Mouse (Mus musculus) left cerebral cortex, postnatal 14 days (tissue): ENCODE results near the gene Zfp82. TPM values are rescaled to one million over a fixed set of nuclear protein-coding genes. Genes with fewer than 3 reads are reported as not detected.

ENCODE experiments used
- microRNA-seq, 2 experiments: library from miRNA; unstranded; fragments of <30 nt; microRNA quantifications; one replicate each; pipeline ENCODE4 v1.2.0; 2022
- total RNA-seq, 2 experiments: library from RNA; stranded (reverse); gene quantifications; 2 replicates each; pipeline ENCODE4 v1.2.3; 2021

Gene Zfp82
- total RNA-seq, 2 experiments from 2014 or later = 2.7 to 4.3 TPM

Small RNAs within 50 kb of the gene (microRNA-seq; reads per million reads assigned to microRNA genes)
- gene Gm23368 = 0 reads per million in 2 experiments

Other genes with a start within 250 kb of the Zfp82 start
- 10 to 100 TPM; 20.3 to 23.2 TPM for gene Zfp940, start 219.2 kb downstream of the Zfp82 start, total RNA-seq
- 10 to 100 TPM; 12.8 to 13.7 TPM for gene Zfp420, start 212.9 kb downstream of the Zfp82 start, total RNA-seq
- gene Zfp27, start 166.3 kb downstream of the Zfp82 start, total RNA-seq = 10 to 100 TPM; 21.5 to 22.5 TPM
- 1 to 10 TPM; 7.5 to 8.2 TPM for gene Zfp383, start 164.7 kb downstream of the Zfp82 start, total RNA-seq
- 10 to 100 TPM; 19.9 to 21.4 TPM for gene Zfp74, start 118.8 kb downstream of the Zfp82 start, total RNA-seq
- gene Zfp568, start 88.9 kb downstream of the Zfp82 start, total RNA-seq = 1 to 10 TPM; 3.7 TPM
- gene Zfp14, start 21.5 kb downstream of the Zfp82 start, total RNA-seq = 1 to 10 TPM; 6.6 to 7.0 TPM
- gene Gm26920, start 17.5 kb upstream of the Zfp82 start, total RNA-seq = under 1 TPM in 1 of 2 experiments, not detected in 1; 0.59 TPM
- 1 to 10 TPM; 5.6 to 6.5 TPM for gene Zfp566, start 17.6 kb upstream of the Zfp82 start, total RNA-seq
- gene Zfp260, start 21.9 kb upstream of the Zfp82 start, total RNA-seq = 10 to 100 TPM; 54.8 to 67.7 TPM
- gene Zfp382, start 49.0 kb upstream of the Zfp82 start, total RNA-seq = 10 to 100 TPM; 29.8 to 35.3 TPM
- 10 to 100 TPM; 45.7 to 47.1 TPM for gene Zfp146, start 96.8 kb upstream of the Zfp82 start, total RNA-seq
- 1 to 10 TPM; 3.4 to 4.9 TPM for gene Cox7a1, start 111.2 kb upstream of the Zfp82 start, total RNA-seq
- gene Capns1, start 125.9 kb upstream of the Zfp82 start, total RNA-seq = 100 to 1,000 TPM; 194 to 196 TPM
- 10 to 100 TPM; 55.8 to 59.8 TPM for gene Polr2i, start 159.0 kb upstream of the Zfp82 start, total RNA-seq
- 100 to 1,000 TPM; 149 to 153 TPM for gene Tbcb, start 159.4 kb upstream of the Zfp82 start, total RNA-seq
- gene Ovol3, start 162.8 kb upstream of the Zfp82 start, total RNA-seq = not detected
- under 1 TPM in 1 of 2 experiments, not detected in 1; 0.26 TPM for gene Thap8, start 207.2 kb upstream of the Zfp82 start, total RNA-seq
- 1 to 10 TPM; 1.2 to 2.0 TPM for gene Wdr62, start 207.5 kb upstream of the Zfp82 start, total RNA-seq
- 100 to 1,000 TPM; 499 to 503 TPM for gene Clip3, start 218.8 kb upstream of the Zfp82 start, total RNA-seq
- gene Alkbh6, start 235.8 kb upstream of the Zfp82 start, total RNA-seq = 10 to 100 TPM; 53.4 to 55.3 TPM
- gene Syne4, start 241.9 kb upstream of the Zfp82 start, total RNA-seq = 1 to 10 TPM; 6.9 to 8.2 TPM
- under 1 TPM; 0.40 to 0.44 TPM for gene E130208F15Rik, start 248.8 kb upstream of the Zfp82 start, total RNA-seq